Mouse (Mus musculus) kidney, embryonic 15.5 days (tissue): ENCODE results near the gene Etv6. TPM values are rescaled to one million over a fixed set of nuclear protein-coding genes. Genes with fewer than 3 reads are reported as not detected.

Source experiments
- ATAC-seq: fragments of 200-750 bp; cut with Nextera tagmentation; replicated peaks from 2 replicates; pipeline ENCODE4 v1.8.0; 2017; ENCODE audit warnings: moderate TSS enrichment; ENCODE audit not compliant: low FRiP score
- H3K27ac ChIP-seq: fragments of 300-500 bp; sonication (generic); 2 replicates; pipeline ENCODE4 v1.5.1; 2015; ENCODE audit warnings: mild to moderate bottlenecking, inconsistent platforms
- H3K27me3 ChIP-seq: fragments of 300-500 bp; sonication (generic); 2 replicates; pipeline ENCODE4 v1.6.1; 2015; ENCODE audit warnings: inconsistent platforms
- H3K36me3 ChIP-seq: fragments of 300-500 bp; sonication (generic); 2 replicates; pipeline ENCODE4 v1.6.1; 2015; ENCODE audit warnings: inconsistent platforms
- H3K4me1 ChIP-seq: fragments of 300-500 bp; sonication (generic); 2 replicates; pipeline ENCODE4 v1.6.1; 2015; ENCODE audit warnings: inconsistent platforms
- H3K4me2 ChIP-seq: fragments of 300-500 bp; sonication (generic); 2 replicates; pipeline ENCODE4 v1.6.1; 2015; ENCODE audit warnings: moderate library complexity, mild to moderate bottlenecking, inconsistent platforms
- H3K4me3 ChIP-seq: fragments of 300-500 bp; sonication (generic); replicated peaks from 2 replicates; pipeline ENCODE4 v1.5.1; 2015; ENCODE audit warnings: mild to moderate bottlenecking, inconsistent platforms
- H3K9ac ChIP-seq: fragments of 300-500 bp; sonication (generic); 2 replicates; pipeline ENCODE4 v1.6.1; 2015; ENCODE audit warnings: mild to moderate bottlenecking, inconsistent platforms
- H3K9me3 ChIP-seq: fragments of 300-500 bp; sonication (generic); replicated peaks from 2 replicates; pipeline ENCODE4 v1.6.1; 2016; ENCODE audit warnings: inconsistent platforms
- WGBS: fragments of 180-500 bp; shearing (Covaris S2); methylation state at CpG from one replicate; pipeline ENCODE4 v1.1.7; 2015; ENCODE audit warnings: mixed read lengths; 5-methylcytosine and 5-hydroxymethylcytosine counted together
- polyA plus RNA-seq: library from polyadenylated mRNA; unstranded; fragments of >200 nt; fragmentation: Nextera tagmentation; extraction: Ambion mirVana; gene quantifications from 2 replicates; pipeline ENCODE4 v1.2.1, GENCODE M21; 2015

Gene Etv6
- polyA plus RNA-seq, 1 experiment from 2014 or later, result 13.0 TPM

DNA sequence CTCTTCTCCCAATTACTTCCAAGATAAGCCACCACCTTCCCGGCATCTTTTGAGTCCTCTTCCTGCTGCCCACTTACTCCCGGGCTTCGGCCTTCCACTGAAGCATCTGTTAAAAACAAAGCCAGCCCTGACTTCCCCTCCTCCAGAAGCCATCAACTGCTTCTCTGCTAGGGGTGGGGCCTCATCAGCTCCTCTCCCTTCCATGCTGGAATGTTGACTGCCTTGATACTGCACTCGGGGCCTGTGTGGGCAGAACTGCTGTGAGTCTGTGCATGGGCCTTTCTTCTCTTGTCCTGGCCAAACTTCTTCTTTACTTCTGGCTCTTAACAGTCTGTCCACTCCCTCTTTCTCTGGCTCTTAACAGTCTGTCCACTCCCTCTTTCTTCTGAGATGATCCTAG, 83.6 kb downstream of the Etv6 start:
- Histone ChIP-seq H3K27me3 (no peaks in the 10 kb centered on the region), H3K4me2 (no peak overlapping the region), H3K9me3 (no peaks in the 10 kb centered on the region), H3K9ac (no peak overlapping the region), H3K4me3 (no peak overlapping the region), H3K36me3 (no peaks in the 10 kb centered on the region), H3K27ac (no peak overlapping the region), H3K4me1 (peaks cover 15% of the 10 kb centered on the region)
- WGBS, result 6% methylated on average over 4 of the region's 4 CpGs
- ATAC-seq, result peak; percentile 78

DNA sequence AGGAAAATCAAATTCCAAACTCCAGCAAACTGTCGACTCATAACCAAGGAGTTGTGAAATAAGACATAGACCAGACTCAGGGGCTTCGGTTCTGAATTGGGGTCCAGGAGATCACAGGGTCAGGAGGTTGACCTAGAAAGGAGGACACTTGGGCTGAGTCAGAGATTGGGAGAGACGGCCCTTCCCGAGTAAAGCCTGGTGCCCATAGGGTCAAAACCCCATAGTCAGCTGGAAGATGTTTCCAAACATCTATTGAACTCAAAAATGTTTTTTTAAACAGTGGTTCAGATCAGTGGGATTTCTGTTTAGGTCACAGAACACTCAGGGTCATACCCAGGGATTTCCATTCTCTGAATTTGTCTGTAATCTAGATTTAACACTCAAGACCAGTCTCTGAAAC, 84.7 kb downstream of the Etv6 start:
- Histone ChIP-seq H3K9me3 (no peaks in the 10 kb centered on the region), H3K36me3 (no peaks in the 10 kb centered on the region), H3K4me1 (peaks cover 15% of the 10 kb centered on the region), H3K27me3 (no peaks in the 10 kb centered on the region), H3K27ac (no peak overlapping the region), H3K9ac (no peak overlapping the region), H3K4me3 (no peak overlapping the region), H3K4me2 (no peak overlapping the region)
- 71% methylated on average over 4 of the region's 4 CpGs for WGBS
- no peak for ATAC-seq

DNA sequence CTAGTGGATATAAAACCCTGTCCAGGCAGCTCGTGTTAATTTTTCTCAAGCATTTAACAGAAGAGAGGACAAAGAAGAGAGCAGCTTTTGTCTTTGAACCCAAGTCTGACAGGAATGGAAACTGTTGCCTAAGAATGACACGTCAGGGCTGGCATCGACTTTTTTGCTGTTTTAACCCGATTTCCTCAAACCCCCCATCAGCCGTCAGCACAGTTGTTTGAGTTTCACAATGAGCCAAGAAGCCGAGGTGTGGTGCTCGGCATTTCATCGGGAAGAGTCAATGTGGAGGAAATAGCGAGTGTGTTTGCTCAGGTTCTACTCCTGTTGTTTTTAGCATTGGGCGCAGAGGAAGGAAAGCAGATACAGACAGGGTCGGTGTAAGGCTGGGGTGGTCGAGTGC, 85.2 kb downstream of the Etv6 start:
- H3K36me3 ChIP-seq, result no peaks in the 10 kb centered on the region
- H3K27ac ChIP-seq, result no peak overlapping the region
- no peaks in the 10 kb centered on the region for H3K9me3 ChIP-seq
- no peak for ATAC-seq
- WGBS, result 72% methylated on average over 12 of the region's 12 CpGs
- peaks cover 15% of the 10 kb centered on the region for H3K4me1 ChIP-seq
- no peak overlapping the region for H3K4me2 ChIP-seq
- H3K4me3 ChIP-seq, result no peak overlapping the region
- H3K27me3 ChIP-seq, result no peaks in the 10 kb centered on the region
- H3K9ac ChIP-seq, result no peak overlapping the region

DNA sequence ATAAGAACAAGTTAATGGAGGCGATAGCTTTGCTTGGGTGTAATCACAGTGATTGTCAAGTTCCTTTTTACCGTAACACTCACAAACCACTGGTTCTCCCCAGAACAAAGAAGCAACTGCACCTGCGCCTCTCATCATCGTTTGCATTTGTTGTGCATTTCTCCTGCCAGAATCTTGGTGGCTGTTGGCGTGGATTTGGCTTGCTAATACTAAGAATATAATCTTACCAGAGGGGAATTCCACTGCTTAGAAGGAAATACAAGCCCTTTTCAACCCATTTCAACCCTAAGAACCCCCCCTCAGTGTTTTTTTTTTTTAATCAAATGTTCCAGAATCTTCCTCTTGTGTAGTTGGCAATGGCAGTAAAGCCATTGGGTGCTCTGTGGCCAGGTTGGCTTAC, 87.4 kb downstream of the Etv6 start:
- Histone ChIP-seq H3K4me2 (no peak overlapping the region), H3K9me3 (no peaks in the 10 kb centered on the region), H3K36me3 (no peaks in the 10 kb centered on the region), H3K27me3 (no peaks in the 10 kb centered on the region), H3K9ac (no peak overlapping the region), H3K27ac (no peak overlapping the region), H3K4me3 (no peak overlapping the region), H3K4me1 (peaks cover 11% of the 10 kb centered on the region)
- ATAC-seq, result no peak
- WGBS, result 93% methylated on average over 5 of the region's 5 CpGs

DNA sequence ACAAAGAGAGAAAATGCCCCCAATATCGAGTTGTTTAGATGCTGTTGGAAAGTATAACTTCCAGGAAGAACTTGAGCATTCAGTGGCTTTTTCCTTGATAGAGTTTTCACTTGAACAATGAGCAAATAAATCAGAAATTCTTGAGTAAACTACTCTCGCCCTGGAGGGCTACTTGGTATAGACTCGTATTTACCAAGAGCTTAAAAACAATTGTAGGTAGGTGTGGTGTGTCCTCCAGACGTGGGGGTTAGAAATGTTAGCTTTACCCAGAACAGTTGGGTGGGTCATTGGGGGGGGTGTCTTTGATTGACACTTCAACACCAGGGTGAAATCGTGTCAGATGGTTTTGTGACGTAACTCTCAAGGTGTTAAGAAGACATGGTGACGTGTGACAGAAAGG, 88.0 kb downstream of the Etv6 start:
- no peak for ATAC-seq
- no peaks in the 10 kb centered on the region for H3K9me3 ChIP-seq
- no peak overlapping the region for H3K9ac ChIP-seq
- H3K4me3 ChIP-seq, result no peak overlapping the region
- no peak overlapping the region for H3K27ac ChIP-seq
- H3K4me1 ChIP-seq, result peaks cover 14% of the 10 kb centered on the region
- no peaks in the 10 kb centered on the region for H3K27me3 ChIP-seq
- no peaks in the 10 kb centered on the region for H3K36me3 ChIP-seq
- WGBS, result 88% methylated on average over 7 of the region's 7 CpGs
- no peak overlapping the region for H3K4me2 ChIP-seq

DNA sequence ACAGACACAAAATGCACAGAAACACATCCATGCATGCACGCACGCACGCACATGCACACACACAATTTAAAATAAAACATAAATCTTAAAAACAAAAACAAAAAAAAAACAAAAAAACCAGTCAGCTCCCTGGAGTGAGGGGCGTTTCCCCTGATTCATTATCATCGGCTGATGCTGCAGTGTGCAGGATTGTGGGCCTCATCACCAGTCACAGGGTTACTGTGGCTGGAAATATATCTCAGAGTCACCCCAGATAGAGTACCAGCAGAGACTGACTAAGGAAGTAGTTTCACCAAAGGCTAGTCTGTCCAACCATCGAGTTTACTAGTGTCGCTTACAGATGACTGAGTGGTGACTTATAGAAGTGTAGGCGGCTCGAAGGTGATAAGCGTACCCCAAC, 88.8 kb downstream of the Etv6 start:
- Histone ChIP-seq H3K36me3 (peaks cover 2% of the 10 kb centered on the region), H3K9me3 (no peaks in the 10 kb centered on the region), H3K9ac (no peak overlapping the region), H3K4me3 (no peak overlapping the region), H3K4me1 (peaks cover 6% of the 10 kb centered on the region), H3K4me2 (no peak overlapping the region), H3K27me3 (no peaks in the 10 kb centered on the region), H3K27ac (no peak overlapping the region)
- WGBS, result 91% methylated on average over 10 of the region's 10 CpGs
- no peak for ATAC-seq

DNA sequence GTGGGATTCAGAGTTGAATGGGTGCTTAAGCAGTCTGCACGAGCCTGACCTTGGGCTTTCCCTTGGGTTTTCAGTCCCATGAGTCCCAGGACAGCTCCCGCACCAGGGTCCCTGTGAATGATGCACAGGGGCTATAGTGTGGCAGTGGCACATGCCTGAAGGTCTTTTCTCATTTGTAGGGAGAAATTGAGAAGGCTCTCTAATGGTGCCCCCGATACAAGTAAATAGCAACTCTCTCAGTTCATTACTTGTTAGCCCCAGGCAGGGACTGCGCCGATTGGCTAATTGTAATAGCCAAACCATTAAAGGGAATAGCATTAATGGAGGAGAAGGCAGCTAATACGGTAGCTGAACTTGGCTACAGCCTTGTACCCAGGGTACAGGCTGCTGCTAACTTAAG, 92.5 kb downstream of the Etv6 start:
- WGBS, result 71% methylated on average over 6 of the region's 6 CpGs
- Histone ChIP-seq H3K4me2 (0 out of 2 replicates have a peak overlapping the region, but pooled peaks have one; percentile 2), H3K4me3 (no peak overlapping the region), H3K9me3 (no peaks in the 10 kb centered on the region), H3K27me3 (no peaks in the 10 kb centered on the region), H3K4me1 (peaks cover 5% of the 10 kb centered on the region), H3K9ac (no peak overlapping the region), H3K36me3 (peaks cover 7% of the 10 kb centered on the region), H3K27ac (peak overlapping the region; percentile 75)
- peak; percentile 55 for ATAC-seq

DNA sequence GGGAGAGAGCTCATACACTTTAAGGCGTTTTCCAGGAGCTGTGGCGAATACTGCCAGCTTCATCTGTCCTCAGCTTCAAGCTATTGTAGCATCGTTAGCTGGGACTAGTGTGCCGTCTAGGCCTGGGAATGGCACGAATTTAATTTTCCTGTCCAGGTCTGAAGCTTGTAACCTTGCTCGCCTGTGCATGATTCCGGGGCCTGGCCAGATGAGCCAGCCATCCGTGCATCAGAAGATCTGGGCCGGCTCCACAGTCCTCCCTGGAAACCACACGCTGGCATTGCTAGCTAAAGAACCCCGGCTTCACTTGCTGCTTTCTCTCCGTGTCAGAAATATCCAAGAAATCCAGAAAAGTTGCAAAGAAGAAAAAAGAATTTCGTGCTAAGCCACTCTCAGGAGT, 93.1 kb downstream of the Etv6 start:
- H3K27ac ChIP-seq, result peak overlapping the region; percentile 75

DNA sequence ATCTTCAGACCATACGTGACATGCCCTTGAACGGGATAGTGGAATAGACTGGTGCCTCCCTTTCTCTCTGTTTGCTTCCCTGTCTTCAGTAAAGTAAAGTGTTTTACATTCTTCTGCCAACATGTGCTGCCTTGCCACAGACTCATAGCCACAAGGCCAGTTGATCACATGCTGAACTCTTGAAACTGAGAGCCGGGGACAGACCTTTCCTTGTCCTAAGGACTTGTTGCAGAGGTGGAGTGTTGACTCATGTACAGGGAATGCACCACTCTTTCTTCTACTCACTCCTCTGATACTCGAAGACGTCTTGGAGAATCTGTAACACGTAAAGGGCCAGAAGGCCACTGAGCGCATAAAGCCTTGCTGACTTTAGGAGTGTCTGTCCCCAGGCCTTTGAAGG, 94.3 kb downstream of the Etv6 start:
- no peak for ATAC-seq
- Histone ChIP-seq H3K9ac (no peak overlapping the region), H3K4me2 (no peak overlapping the region), H3K27me3 (no peaks in the 10 kb centered on the region), H3K27ac (no peak overlapping the region), H3K4me1 (peaks cover 11% of the 10 kb centered on the region), H3K36me3 (peaks cover 10% of the 10 kb centered on the region), H3K9me3 (no peaks in the 10 kb centered on the region), H3K4me3 (no peak overlapping the region)
- WGBS, result 90% methylated on average over 7 of the region's 7 CpGs

More for the DNA sequence above, 93.1 kb downstream of the Etv6 start:
- Histone ChIP-seq H3K9me3 (no peaks in the 10 kb centered on the region), H3K4me3 (no peak overlapping the region), H3K36me3 (peaks cover 10% of the 10 kb centered on the region), H3K9ac (no peak overlapping the region), H3K4me2 (0 out of 2 replicates have a peak overlapping the region, but pooled peaks have one; percentile 2), H3K27me3 (no peaks in the 10 kb centered on the region), H3K4me1 (peaks cover 9% of the 10 kb centered on the region)
- ATAC-seq, result peak; percentile 73
- 69% methylated on average over 13 of the region's 13 CpGs for WGBS

DNA sequence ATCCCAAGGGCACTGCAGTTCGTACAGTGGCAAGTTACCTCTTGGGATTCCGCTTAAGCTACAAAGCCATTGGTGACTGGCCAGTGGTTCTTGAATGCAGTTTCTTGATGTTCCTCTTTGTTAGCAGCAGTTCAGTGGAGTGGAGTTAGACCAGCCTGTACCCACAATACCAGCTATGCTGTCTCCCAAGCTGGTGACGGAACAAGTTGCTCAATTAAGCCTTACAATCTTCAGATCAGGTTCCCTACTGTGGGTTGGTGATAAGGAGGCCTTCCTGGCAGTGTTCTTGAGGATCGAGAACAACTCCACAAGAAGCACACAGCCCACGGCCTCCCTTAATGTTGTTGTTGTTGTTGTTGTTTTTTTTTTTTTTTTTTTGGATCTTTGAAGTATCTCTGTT, 95.3 kb downstream of the Etv6 start:
- H3K27me3 ChIP-seq, result no peaks in the 10 kb centered on the region
- ATAC-seq, result no peak
- H3K9ac ChIP-seq, result no peak overlapping the region

DNA sequence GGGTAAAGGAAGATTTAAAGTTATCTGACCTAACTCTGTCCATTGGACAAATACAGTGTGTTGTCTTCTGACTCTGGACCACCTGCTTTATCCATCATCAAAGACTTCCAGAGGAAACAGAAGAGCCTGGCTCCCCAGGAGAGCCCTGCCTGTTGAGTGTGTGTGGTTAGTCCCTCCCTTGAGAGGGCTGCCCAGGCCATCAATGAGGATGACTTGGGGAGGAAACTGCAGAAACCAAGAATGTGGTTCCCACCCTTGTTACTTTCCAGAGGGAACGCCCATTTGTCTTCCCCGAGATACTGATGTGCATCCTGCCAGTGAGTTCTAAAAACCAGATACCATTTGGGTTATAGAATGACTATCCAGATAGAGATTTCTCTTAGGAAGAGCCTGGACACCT, 96.1 kb downstream of the Etv6 start:
- Histone ChIP-seq H3K27me3 (no peaks in the 10 kb centered on the region), H3K4me1 (peaks cover 11% of the 10 kb centered on the region), H3K4me2 (no peak overlapping the region), H3K9ac (no peak overlapping the region), H3K9me3 (no peaks in the 10 kb centered on the region), H3K27ac (no peak overlapping the region), H3K36me3 (peaks cover 10% of the 10 kb centered on the region), H3K4me3 (no peak overlapping the region)
- no peak for ATAC-seq
- WGBS, result 79% methylated on average over 2 of the region's 2 CpGs

More for the DNA sequence above, 95.3 kb downstream of the Etv6 start:
- no peaks in the 10 kb centered on the region for H3K9me3 ChIP-seq
- H3K27ac ChIP-seq, result no peak overlapping the region
- WGBS, result 89% methylated on average over 5 of the region's 5 CpGs
- no peak overlapping the region for H3K4me3 ChIP-seq
- H3K4me1 ChIP-seq, result peaks cover 11% of the 10 kb centered on the region
- H3K36me3 ChIP-seq, result peaks cover 10% of the 10 kb centered on the region
- H3K4me2 ChIP-seq, result no peak overlapping the region

DNA sequence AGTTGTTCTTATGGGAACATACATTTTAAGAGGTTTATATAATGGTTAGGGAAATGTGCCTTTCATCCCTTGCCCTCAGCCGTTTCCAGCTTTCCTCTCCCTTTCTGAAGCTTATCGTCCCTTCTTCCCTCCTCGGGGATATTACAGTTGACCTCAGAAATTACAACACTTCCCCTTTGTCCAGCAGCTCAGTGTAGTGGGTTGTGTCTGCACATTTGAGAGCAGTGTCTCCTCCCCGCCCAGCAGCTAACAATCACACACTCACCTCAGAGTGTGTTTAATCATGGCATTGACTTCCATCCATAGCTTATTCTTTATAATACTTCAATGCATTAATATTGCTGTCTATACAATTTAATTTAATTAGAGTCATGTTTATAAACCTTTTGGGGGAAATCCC, 98.3 kb downstream of the Etv6 start:
- H3K4me3 ChIP-seq, result no peak overlapping the region
- H3K4me2 ChIP-seq, result no peak overlapping the region
- peaks cover 15% of the 10 kb centered on the region for H3K36me3 ChIP-seq
- H3K27ac ChIP-seq, result no peak overlapping the region
- no peaks in the 10 kb centered on the region for H3K9me3 ChIP-seq
- peaks cover 6% of the 10 kb centered on the region; the same call in 1 of the 2 replicates for H3K4me1 ChIP-seq
- H3K27me3 ChIP-seq, result no peaks in the 10 kb centered on the region
- H3K9ac ChIP-seq, result no peak overlapping the region
- 69% methylated on average over 4 of the region's 4 CpGs for WGBS
- no peak for ATAC-seq

DNA sequence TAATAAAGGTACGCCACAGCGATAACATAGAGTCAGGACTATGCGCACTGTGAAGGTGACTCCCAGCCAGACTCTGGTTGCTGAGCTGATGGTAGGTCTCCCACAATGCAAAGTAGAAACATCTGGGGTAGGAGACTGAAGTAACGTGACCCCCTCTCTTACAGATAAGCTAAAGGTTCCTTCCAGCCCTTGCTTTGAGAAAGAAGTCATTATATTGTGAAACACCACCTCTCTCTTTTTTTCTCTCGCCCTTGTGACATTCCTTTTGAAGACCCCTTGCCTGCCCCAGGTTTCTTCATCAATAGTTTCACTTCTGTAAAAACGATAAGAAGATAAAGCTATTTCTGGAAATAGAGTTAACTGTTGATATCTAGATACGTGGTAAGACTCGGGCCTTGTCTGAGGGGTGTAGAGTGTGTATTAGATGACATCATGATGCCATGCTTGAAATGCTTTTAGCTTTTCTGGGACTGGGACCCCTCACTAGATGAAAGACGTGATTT, 99.4 kb downstream of the Etv6 start:
- no peak for ATAC-seq
- Histone ChIP-seq H3K4me3 (no peak overlapping the region), H3K4me1 (peaks cover 6% of the 10 kb centered on the region; the same call in 1 of the 2 replicates), H3K27ac (no peak overlapping the region), H3K36me3 (peaks cover 10% of the 10 kb centered on the region; the same call in 1 of the 2 replicates), H3K9me3 (no peaks in the 10 kb centered on the region), H3K9ac (no peak overlapping the region), H3K4me2 (no peak overlapping the region), H3K27me3 (no peaks in the 10 kb centered on the region)
- WGBS, result 85% methylated on average over 9 of the region's 9 CpGs
